Mouse (Mus musculus): ENCODE results near the gene Vmn1r130. TPM values are rescaled to one million over a fixed set of nuclear protein-coding genes. Genes with fewer than 3 reads are reported as not detected.
"Not testable (repeated sequence)": the region's sequence is repeated elsewhere in the genome, so short reads cannot be mapped to it uniquely, and the experiment has no call there.

Vmn1r130 gene
- not detected in 2 replicates for polyA plus RNA-seq (2015; fragmentation: Nextera tagmentation; extraction: Ambion mirVana)

GRCm38 (mm10) chr7:21511480-21511879 is at the start of gene Vmn1r130:
TSS of gene Vmn1r130 (plus strand) at chr7:21511780.
- not testable (repeated sequence) for H3K27ac ChIP-seq; H3K36me3 ChIP-seq; H3K4me3 ChIP-seq (replicated peaks); H3K27me3 ChIP-seq; H3K4me1 ChIP-seq; H3K9ac ChIP-seq; H3K9me3 ChIP-seq (replicated peaks); ATAC-seq (replicated peaks; ENCODE audit: low FRiP score); H3K4me2 ChIP-seq
- no CpG with 5 or more reads among the region's 3 CpGs for WGBS

- H3K27ac ChIP-seq; ATAC-seq (replicated peaks; ENCODE audit: low FRiP score); H3K4me3 ChIP-seq (replicated peaks); H3K27me3 ChIP-seq; H3K4me1 ChIP-seq; H3K9me3 ChIP-seq (replicated peaks); H3K36me3 ChIP-seq; H3K9ac ChIP-seq; H3K4me2 ChIP-seq: not testable (repeated sequence)
- no CpG with 5 or more reads among the region's 2 CpGs for WGBS
Measured at GRCm38 (mm10) chr7:21545990-21546389, 34.4 kb downstream of the Vmn1r130 start, which contains the start of gene Vmn1r131. TSS of gene Vmn1r131 (minus strand) at chr7:21546090.

Other genes starting within 250 kb of the Vmn1r130 start
- not detected in 2 replicates for gene Vmn1r125, start 239.6 kb upstream of the Vmn1r130 start, polyA plus RNA-seq (2015; fragmentation: Nextera tagmentation; extraction: Ambion mirVana)
- not detected in 2 replicates for gene Vmn1r126, start 210.3 kb upstream of the Vmn1r130 start, polyA plus RNA-seq (2015; fragmentation: Nextera tagmentation; extraction: Ambion mirVana)
- gene Vmn1r127, start 191.9 kb upstream of the Vmn1r130 start, polyA plus RNA-seq (2015; fragmentation: Nextera tagmentation; extraction: Ambion mirVana) = not detected in 2 replicates
- not detected in 2 replicates for gene Vmn1r128, start 162.4 kb upstream of the Vmn1r130 start, polyA plus RNA-seq (2015; fragmentation: Nextera tagmentation; extraction: Ambion mirVana)
- gene Vmn1r129, start 150.5 kb upstream of the Vmn1r130 start, polyA plus RNA-seq (2015; fragmentation: Nextera tagmentation; extraction: Ambion mirVana) = not detected in 2 replicates
- not detected in 2 replicates for gene Gm6882, start 79.0 kb upstream of the Vmn1r130 start, polyA plus RNA-seq (2015; fragmentation: Nextera tagmentation; extraction: Ambion mirVana)
- not detected in 2 replicates for gene Vmn1r131, start 34.3 kb downstream of the Vmn1r130 start, polyA plus RNA-seq (2015; fragmentation: Nextera tagmentation; extraction: Ambion mirVana)
- not detected in 2 replicates for gene Vmn1r132, start 102.3 kb downstream of the Vmn1r130 start, polyA plus RNA-seq (2015; fragmentation: Nextera tagmentation; extraction: Ambion mirVana)
- gene Gm4175, start 249.7 kb downstream of the Vmn1r130 start, polyA plus RNA-seq (2015; fragmentation: Nextera tagmentation; extraction: Ambion mirVana) = not detected in 2 replicates

All from kidney, embryonic 15.5 days (tissue).